Mouse (Mus musculus): ENCODE measurements around the gene Pknox2. TPM values are rescaled to one million over a fixed set of nuclear protein-coding genes. Genes with fewer than 3 reads are reported as not detected.
A peak's percentile ranks its signal among the peaks of the same experiment; 100 is the strongest.

Pknox2 gene
- polyA plus RNA-seq, 1 experiment from 2014 or later: 33.4 TPM

- under 1% methylated on average over 6 of the region's 6 CpGs for WGBS
Measured at GRCm38 (mm10) chr9:37144696-37145095, 2.5 kb downstream of the Pknox2 start.

GRCm38 (mm10) chr9:37144251-37144650, 3.0 kb downstream of the Pknox2 start:
- Histone ChIP-seq H3K9me3 (ENCODE audit: control insufficient read depth, low read length) (no peaks in the 10 kb centered on the region), H3K27ac (ENCODE audit: low read depth, low read length) (peak overlapping the region; percentile 98), H3K4me1 (ENCODE audit: control insufficient read depth, insufficient read depth, low read length) (peaks cover 43% of the 10 kb centered on the region), H3K9ac (replicated peaks; ENCODE audit: low read depth, low read length) (peak overlapping the region; percentile 95; the same call in 1 of the 2 replicates), H3K4me2 (ENCODE audit: low read depth, low read length) (peak overlapping the region; percentile 81), H3K36me3 (ENCODE audit: control insufficient read depth, insufficient read depth, low read length) (no peaks in the 10 kb centered on the region), H3K4me3 (ENCODE audit: low read depth, low read length) (peak overlapping the region; percentile 88), H3K27me3 (ENCODE audit: control insufficient read depth, insufficient read depth, low read length) (no peaks in the 10 kb centered on the region)
- ATAC-seq (ENCODE audit: low read depth): peak; percentile 7; the same call in 1 of the 2 replicates
- WGBS: 1% methylated on average over 21 of the region's 21 CpGs

More at GRCm38 (mm10) chr9:37144696-37145095, 2.5 kb downstream of the Pknox2 start:
- H3K4me1 ChIP-seq (ENCODE audit: control insufficient read depth, insufficient read depth, low read length): peaks cover 38% of the 10 kb centered on the region
- H3K9ac ChIP-seq (replicated peaks; ENCODE audit: low read depth, low read length): peak overlapping the region; percentile 95
- no peaks in the 10 kb centered on the region for H3K36me3 ChIP-seq (ENCODE audit: control insufficient read depth, insufficient read depth, low read length)
- no peak for ATAC-seq (ENCODE audit: low read depth)
- H3K9me3 ChIP-seq (ENCODE audit: control insufficient read depth, low read length): no peaks in the 10 kb centered on the region
- peak overlapping the region; percentile 98 for H3K27ac ChIP-seq (ENCODE audit: low read depth, low read length)
- peak overlapping the region; percentile 81 for H3K4me2 ChIP-seq (ENCODE audit: low read depth, low read length)
- no peaks in the 10 kb centered on the region for H3K27me3 ChIP-seq (ENCODE audit: control insufficient read depth, insufficient read depth, low read length)
- H3K4me3 ChIP-seq (ENCODE audit: low read depth, low read length): peak overlapping the region; percentile 88

- WGBS: 13% methylated on average over 12 of the region's 12 CpGs
- peak overlapping the region; percentile 88 for H3K4me3 ChIP-seq (ENCODE audit: low read depth, low read length)
Measured at GRCm38 (mm10) chr9:37143046-37143931, 3.9 kb downstream of the Pknox2 start.

GRCm38 (mm10) chr9:37142107-37142506, 5.1 kb downstream of the Pknox2 start:
- H3K9me3 ChIP-seq (ENCODE audit: control insufficient read depth, low read length): no peaks in the 10 kb centered on the region
- H3K4me2 ChIP-seq (ENCODE audit: low read depth, low read length): peak overlapping the region; percentile 81
- WGBS: 20% methylated on average over 4 of the region's 4 CpGs
- no peak overlapping the region for H3K9ac ChIP-seq (replicated peaks; ENCODE audit: low read depth, low read length)
- H3K4me3 ChIP-seq (ENCODE audit: low read depth, low read length): no peak overlapping the region
- peak overlapping the region; percentile 45 for H3K27ac ChIP-seq (ENCODE audit: low read depth, low read length)
- ATAC-seq (ENCODE audit: low read depth): no peak
- no peaks in the 10 kb centered on the region for H3K27me3 ChIP-seq (ENCODE audit: control insufficient read depth, insufficient read depth, low read length)
- H3K36me3 ChIP-seq (ENCODE audit: control insufficient read depth, insufficient read depth, low read length): no peaks in the 10 kb centered on the region
- peaks cover 52% of the 10 kb centered on the region for H3K4me1 ChIP-seq (ENCODE audit: control insufficient read depth, insufficient read depth, low read length)

More at GRCm38 (mm10) chr9:37143046-37143931, 3.9 kb downstream of the Pknox2 start:
- H3K27me3 ChIP-seq (ENCODE audit: control insufficient read depth, insufficient read depth, low read length): no peaks in the 10 kb centered on the region
- peak overlapping the region; percentile 98 for H3K27ac ChIP-seq (ENCODE audit: low read depth, low read length)
- no peaks in the 10 kb centered on the region for H3K36me3 ChIP-seq (ENCODE audit: control insufficient read depth, insufficient read depth, low read length)
- no peak for ATAC-seq (ENCODE audit: low read depth)
- H3K4me1 ChIP-seq (ENCODE audit: control insufficient read depth, insufficient read depth, low read length): peaks cover 46% of the 10 kb centered on the region
- peak overlapping the region; percentile 81 for H3K4me2 ChIP-seq (ENCODE audit: low read depth, low read length)
- no peaks in the 10 kb centered on the region for H3K9me3 ChIP-seq (ENCODE audit: control insufficient read depth, low read length)
- H3K9ac ChIP-seq (replicated peaks; ENCODE audit: low read depth, low read length): peak overlapping the region; percentile 95; the same call in 1 of the 2 replicates

- WGBS: 26% methylated on average over 5 of the region's 5 CpGs
- H3K9ac ChIP-seq (replicated peaks; ENCODE audit: low read depth, low read length): no peak overlapping the region
Measured at GRCm38 (mm10) chr9:37140464-37141181, 6.6 kb downstream of the Pknox2 start.

GRCm38 (mm10) chr9:37139514-37139913, 7.7 kb downstream of the Pknox2 start:
- Histone ChIP-seq H3K27me3 (ENCODE audit: control insufficient read depth, insufficient read depth, low read length) (no peaks in the 10 kb centered on the region), H3K9ac (replicated peaks; ENCODE audit: low read depth, low read length) (0 out of 2 replicates have a peak overlapping the region, but pooled peaks have one; percentile 25), H3K4me3 (ENCODE audit: low read depth, low read length) (no peak overlapping the region), H3K36me3 (ENCODE audit: control insufficient read depth, insufficient read depth, low read length) (no peaks in the 10 kb centered on the region), H3K27ac (ENCODE audit: low read depth, low read length) (no peak overlapping the region), H3K4me2 (ENCODE audit: low read depth, low read length) (peak overlapping the region; percentile 18; the same call in 1 of the 2 replicates), H3K4me1 (ENCODE audit: control insufficient read depth, insufficient read depth, low read length) (peaks cover 57% of the 10 kb centered on the region), H3K9me3 (ENCODE audit: control insufficient read depth, low read length) (no peaks in the 10 kb centered on the region)
- no peak for ATAC-seq (ENCODE audit: low read depth)
- WGBS: 5% methylated on average over 8 of the region's 8 CpGs

More at GRCm38 (mm10) chr9:37140464-37141181, 6.6 kb downstream of the Pknox2 start:
- Histone ChIP-seq H3K27me3 (ENCODE audit: control insufficient read depth, insufficient read depth, low read length) (no peaks in the 10 kb centered on the region), H3K4me1 (ENCODE audit: control insufficient read depth, insufficient read depth, low read length) (peaks cover 57% of the 10 kb centered on the region), H3K27ac (ENCODE audit: low read depth, low read length) (peak overlapping the region; percentile 22; the same call in 1 of the 2 replicates), H3K9me3 (ENCODE audit: control insufficient read depth, low read length) (no peaks in the 10 kb centered on the region), H3K4me2 (ENCODE audit: low read depth, low read length) (no peak overlapping the region; the same call in 1 of the 2 replicates), H3K36me3 (ENCODE audit: control insufficient read depth, insufficient read depth, low read length) (no peaks in the 10 kb centered on the region), H3K4me3 (ENCODE audit: low read depth, low read length) (no peak overlapping the region)
- ATAC-seq (ENCODE audit: low read depth): no peak

- ATAC-seq (ENCODE audit: low read depth): no peak
- Histone ChIP-seq H3K4me2 (ENCODE audit: low read depth, low read length) (no peak overlapping the region), H3K27ac (ENCODE audit: low read depth, low read length) (no peak overlapping the region), H3K36me3 (ENCODE audit: control insufficient read depth, insufficient read depth, low read length) (no peaks in the 10 kb centered on the region), H3K4me1 (ENCODE audit: control insufficient read depth, insufficient read depth, low read length) (peaks cover 53% of the 10 kb centered on the region), H3K4me3 (ENCODE audit: low read depth, low read length) (no peak overlapping the region), H3K9me3 (ENCODE audit: control insufficient read depth, low read length) (no peaks in the 10 kb centered on the region), H3K27me3 (ENCODE audit: control insufficient read depth, insufficient read depth, low read length) (no peaks in the 10 kb centered on the region), H3K9ac (replicated peaks; ENCODE audit: low read depth, low read length) (no peak overlapping the region)
- WGBS: 42% methylated on average over 4 of the region's 4 CpGs
Measured at GRCm38 (mm10) chr9:37138883-37139282, 8.3 kb downstream of the Pknox2 start.

- H3K4me2 ChIP-seq (ENCODE audit: low read depth, low read length): no peak overlapping the region
- H3K4me3 ChIP-seq (ENCODE audit: low read depth, low read length): no peak overlapping the region
- peaks cover 34% of the 10 kb centered on the region for H3K4me1 ChIP-seq (ENCODE audit: control insufficient read depth, insufficient read depth, low read length)
- WGBS: 60% methylated on average over 13 of the region's 13 CpGs
- no peaks in the 10 kb centered on the region for H3K9me3 ChIP-seq (ENCODE audit: control insufficient read depth, low read length)
- ATAC-seq (ENCODE audit: low read depth): no peak
- no peaks in the 10 kb centered on the region for H3K36me3 ChIP-seq (ENCODE audit: control insufficient read depth, insufficient read depth, low read length)
- no peaks in the 10 kb centered on the region for H3K27me3 ChIP-seq (ENCODE audit: control insufficient read depth, insufficient read depth, low read length)
- H3K9ac ChIP-seq (replicated peaks; ENCODE audit: low read depth, low read length): no peak overlapping the region
- no peak overlapping the region for H3K27ac ChIP-seq (ENCODE audit: low read depth, low read length)
Measured at GRCm38 (mm10) chr9:37136340-37136739, 10.9 kb downstream of the Pknox2 start.

All from neural tube, embryonic 14.5 days (tissue).